Mouse (Mus musculus): ENCODE measurements at regions not wholly inside any gene's neighbourhood (a gene's known extent, or its start where the extent isn't known, plus 50 kb on each side); places are given as distances from the start of the nearest gene placed in this dataset.

- Histone ChIP-seq H3K4me1 (peaks cover 3% of the 10 kb centered on the region; the same call in 1 of the 2 replicates), H3K36me3 (no peaks in the 10 kb centered on the region), H3K9ac (no peak overlapping the region), H3K4me2 (no peak overlapping the region), H3K4me3 (no peak overlapping the region), H3K27me3 (replicated peaks) (no peaks in the 10 kb centered on the region), H3K27ac (no peak overlapping the region), H3K9me3 (replicated peaks) (no peaks in the 10 kb centered on the region)
- WGBS (ENCODE audit: insufficient replicate concordance) = 49% methylated on average over 3 of the region's 3 CpGs
- no peak for ATAC-seq
These were observed 786.2 kb downstream of the Car8 start for GRCm38 (mm10) chr4:7452678-7453077.

DNA sequence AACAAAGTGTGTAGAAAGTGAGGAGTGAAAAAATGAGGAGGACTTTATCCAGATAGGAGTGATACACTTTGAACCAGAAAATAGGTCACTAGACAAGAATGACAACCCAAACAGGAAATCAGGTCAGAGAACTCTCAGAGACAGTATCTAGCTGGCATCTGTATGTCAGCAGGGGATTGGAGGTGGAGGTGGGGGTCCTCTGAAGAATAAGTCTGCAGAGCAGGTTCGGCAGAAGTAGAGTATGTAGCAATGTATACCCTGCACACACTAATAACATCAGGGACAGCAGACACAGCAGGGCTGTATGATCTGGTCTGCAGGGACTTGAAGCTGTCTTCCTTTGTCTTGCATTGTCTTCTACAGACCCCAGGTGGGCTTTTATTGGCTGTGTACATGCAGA lies 787.9 kb downstream of the Car8 start:
- H3K4me2 ChIP-seq = no peak overlapping the region
- no peak overlapping the region for H3K9ac ChIP-seq
- H3K27ac ChIP-seq = no peak overlapping the region
- WGBS (ENCODE audit: insufficient replicate concordance) = 47% methylated on average over 1 of the region's 1 CpGs
- no peaks in the 10 kb centered on the region for H3K27me3 ChIP-seq (replicated peaks)
- peaks cover 3% of the 10 kb centered on the region; the same call in 1 of the 2 replicates for H3K4me1 ChIP-seq
- no peaks in the 10 kb centered on the region for H3K36me3 ChIP-seq
- H3K4me3 ChIP-seq = no peak overlapping the region
- no peaks in the 10 kb centered on the region for H3K9me3 ChIP-seq (replicated peaks)
- ATAC-seq = no peak

- ATAC-seq = no peak
- no peak overlapping the region for H3K4me3 ChIP-seq
- no peaks in the 10 kb centered on the region for H3K4me1 ChIP-seq
- H3K9ac ChIP-seq = no peak overlapping the region
- no peaks in the 10 kb centered on the region for H3K9me3 ChIP-seq (replicated peaks)
- 80% methylated on average over 3 of the region's 3 CpGs for WGBS (ENCODE audit: insufficient replicate concordance)
- H3K27ac ChIP-seq = no peak overlapping the region
- no peaks in the 10 kb centered on the region for H3K27me3 ChIP-seq (replicated peaks)
- H3K4me2 ChIP-seq = no peak overlapping the region
- H3K36me3 ChIP-seq = no peaks in the 10 kb centered on the region
These were observed 809.5 kb downstream of the Car8 start for GRCm38 (mm10) chr4:7429308-7429707.

GRCm38 (mm10) chr4:7424081-7424480 lies 814.8 kb downstream of the Car8 start:
- H3K36me3 ChIP-seq = no peaks in the 10 kb centered on the region
- H3K4me3 ChIP-seq = no peak overlapping the region
- no peak overlapping the region for H3K27ac ChIP-seq
- no peak for ATAC-seq
- H3K4me2 ChIP-seq = no peak overlapping the region
- H3K4me1 ChIP-seq = no peaks in the 10 kb centered on the region
- no peaks in the 10 kb centered on the region for H3K9me3 ChIP-seq (replicated peaks)
- H3K27me3 ChIP-seq (replicated peaks) = no peaks in the 10 kb centered on the region
- no peak overlapping the region for H3K9ac ChIP-seq

DNA sequence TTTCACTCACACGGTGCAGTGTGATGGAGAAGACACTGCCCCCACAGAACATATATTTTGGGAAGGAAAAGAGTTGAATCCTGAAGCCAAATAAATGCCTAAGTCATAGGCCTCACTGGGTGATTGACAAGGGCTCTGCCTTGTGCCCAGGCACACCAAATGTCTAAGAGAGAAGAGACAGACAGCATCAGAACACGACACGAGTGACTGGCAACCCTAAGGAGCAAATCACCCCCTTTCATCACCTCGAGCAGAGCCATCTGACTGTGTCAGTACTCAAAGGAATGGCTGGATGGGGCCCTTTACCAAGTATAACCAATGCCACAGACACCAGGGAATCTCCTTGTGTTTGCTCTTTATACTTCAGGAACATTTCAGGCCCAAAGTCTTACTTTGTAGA lies 815.6 kb downstream of the Car8 start:
- Histone ChIP-seq H3K27me3 (replicated peaks) (no peaks in the 10 kb centered on the region), H3K4me3 (no peak overlapping the region), H3K4me2 (no peak overlapping the region), H3K9ac (no peak overlapping the region), H3K4me1 (no peaks in the 10 kb centered on the region), H3K27ac (no peak overlapping the region), H3K9me3 (replicated peaks) (no peaks in the 10 kb centered on the region), H3K36me3 (no peaks in the 10 kb centered on the region)
- no peak for ATAC-seq
- 75% methylated on average over 4 of the region's 4 CpGs for WGBS (ENCODE audit: insufficient replicate concordance)

- no peaks in the 10 kb centered on the region for H3K9me3 ChIP-seq (replicated peaks)
- 92% methylated on average over 3 of the region's 3 CpGs for WGBS (ENCODE audit: insufficient replicate concordance)
These were observed 816.1 kb downstream of the Car8 start for GRCm38 (mm10) chr4:7422787-7423186.

GRCm38 (mm10) chr4:7414301-7414700 lies 824.5 kb downstream of the Car8 start:
- 57% methylated on average over 2 of the region's 2 CpGs for WGBS (ENCODE audit: insufficient replicate concordance)

More at GRCm38 (mm10) chr4:7422787-7423186, 816.1 kb downstream of the Car8 start:
- Histone ChIP-seq H3K4me3 (no peak overlapping the region), H3K36me3 (no peaks in the 10 kb centered on the region), H3K27me3 (replicated peaks) (no peaks in the 10 kb centered on the region), H3K4me1 (no peaks in the 10 kb centered on the region), H3K4me2 (no peak overlapping the region), H3K27ac (no peak overlapping the region), H3K9ac (no peak overlapping the region)
- ATAC-seq = no peak

DNA sequence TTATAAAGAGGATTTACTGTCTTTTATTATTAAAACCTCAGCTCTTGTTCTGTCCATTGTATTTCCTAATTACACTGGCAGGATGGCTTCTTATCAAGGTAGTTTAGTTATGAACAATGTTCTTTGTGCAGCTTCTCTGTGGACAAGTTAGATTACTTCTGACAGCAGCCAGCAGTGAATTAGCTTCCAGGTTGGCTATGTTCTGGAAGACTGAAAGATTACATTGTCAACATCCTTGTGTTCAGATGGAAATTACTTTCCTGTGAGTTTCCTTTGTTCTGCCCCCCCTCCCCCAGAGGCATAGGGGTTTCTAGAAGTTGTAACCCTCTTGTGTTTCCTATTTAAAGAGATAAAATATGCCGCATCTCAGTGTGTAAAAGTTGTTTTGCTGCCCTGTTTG lies 846.1 kb downstream of the Car8 start:
- H3K27me3 ChIP-seq (replicated peaks) = no peaks in the 10 kb centered on the region
- no peaks in the 10 kb centered on the region for H3K9me3 ChIP-seq (replicated peaks)
- no peaks in the 10 kb centered on the region for H3K36me3 ChIP-seq
- H3K9ac ChIP-seq = no peak overlapping the region
- no peak overlapping the region for H3K4me2 ChIP-seq
- H3K27ac ChIP-seq = no peak overlapping the region
- no peak overlapping the region for H3K4me3 ChIP-seq
- ATAC-seq = no peak
- H3K4me1 ChIP-seq = no peaks in the 10 kb centered on the region
- WGBS (ENCODE audit: insufficient replicate concordance) = 19% methylated on average over 1 of the region's 1 CpGs

More at GRCm38 (mm10) chr4:7414301-7414700, 824.5 kb downstream of the Car8 start:
- no peaks in the 10 kb centered on the region for H3K36me3 ChIP-seq
- H3K9me3 ChIP-seq (replicated peaks) = no peaks in the 10 kb centered on the region
- ATAC-seq = no peak
- no peak overlapping the region for H3K4me2 ChIP-seq
- H3K4me3 ChIP-seq = no peak overlapping the region
- no peak overlapping the region for H3K27ac ChIP-seq
- H3K9ac ChIP-seq = no peak overlapping the region
- no peaks in the 10 kb centered on the region for H3K4me1 ChIP-seq
- H3K27me3 ChIP-seq (replicated peaks) = no peaks in the 10 kb centered on the region

- Histone ChIP-seq H3K27me3 (replicated peaks) (no peaks in the 10 kb centered on the region), H3K27ac (no peak overlapping the region), H3K4me2 (no peak overlapping the region), H3K9ac (no peak overlapping the region), H3K4me3 (no peak overlapping the region), H3K4me1 (no peaks in the 10 kb centered on the region), H3K36me3 (no peaks in the 10 kb centered on the region), H3K9me3 (replicated peaks) (no peaks in the 10 kb centered on the region)
- 79% methylated on average over 7 of the region's 7 CpGs for WGBS (ENCODE audit: insufficient replicate concordance)
- ATAC-seq = no peak
These were observed 847.2 kb downstream of the Car8 start for GRCm38 (mm10) chr4:7391596-7391995.

GRCm38 (mm10) chr4:7385069-7385468 lies 853.8 kb downstream of the Car8 start:
- Histone ChIP-seq H3K27ac (no peak overlapping the region), H3K9me3 (replicated peaks) (no peaks in the 10 kb centered on the region), H3K36me3 (no peaks in the 10 kb centered on the region), H3K4me2 (no peak overlapping the region), H3K9ac (no peak overlapping the region), H3K27me3 (replicated peaks) (no peaks in the 10 kb centered on the region), H3K4me1 (no peaks in the 10 kb centered on the region), H3K4me3 (no peak overlapping the region)
- ATAC-seq = no peak

DNA sequence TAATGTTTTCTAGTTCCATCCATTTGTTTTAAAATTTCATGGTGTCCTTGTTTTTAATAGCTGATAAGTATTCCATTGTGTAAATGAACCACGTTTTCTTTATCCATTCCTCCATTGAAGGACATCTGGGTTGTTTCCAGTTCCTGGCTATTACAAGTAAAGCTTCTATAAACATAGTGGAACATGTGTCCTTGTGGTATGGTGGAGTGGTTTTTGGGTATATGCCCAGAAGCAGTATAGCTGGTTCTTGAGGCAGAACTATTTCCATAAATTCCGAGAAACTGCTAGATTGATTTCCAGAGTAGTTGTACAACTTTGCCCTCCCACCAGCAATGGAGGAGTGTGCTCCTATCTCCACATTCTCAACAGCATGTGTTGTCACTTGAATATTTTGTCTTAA lies 858.8 kb downstream of the Car8 start:
- no peak for ATAC-seq
- Histone ChIP-seq H3K27me3 (replicated peaks) (no peaks in the 10 kb centered on the region), H3K4me1 (no peaks in the 10 kb centered on the region), H3K9me3 (replicated peaks) (no peaks in the 10 kb centered on the region), H3K4me3 (no peak overlapping the region), H3K27ac (no peak overlapping the region), H3K4me2 (no peak overlapping the region), H3K36me3 (no peaks in the 10 kb centered on the region), H3K9ac (no peak overlapping the region)
- 48% methylated on average over 2 of the region's 2 CpGs for WGBS (ENCODE audit: insufficient replicate concordance)

DNA sequence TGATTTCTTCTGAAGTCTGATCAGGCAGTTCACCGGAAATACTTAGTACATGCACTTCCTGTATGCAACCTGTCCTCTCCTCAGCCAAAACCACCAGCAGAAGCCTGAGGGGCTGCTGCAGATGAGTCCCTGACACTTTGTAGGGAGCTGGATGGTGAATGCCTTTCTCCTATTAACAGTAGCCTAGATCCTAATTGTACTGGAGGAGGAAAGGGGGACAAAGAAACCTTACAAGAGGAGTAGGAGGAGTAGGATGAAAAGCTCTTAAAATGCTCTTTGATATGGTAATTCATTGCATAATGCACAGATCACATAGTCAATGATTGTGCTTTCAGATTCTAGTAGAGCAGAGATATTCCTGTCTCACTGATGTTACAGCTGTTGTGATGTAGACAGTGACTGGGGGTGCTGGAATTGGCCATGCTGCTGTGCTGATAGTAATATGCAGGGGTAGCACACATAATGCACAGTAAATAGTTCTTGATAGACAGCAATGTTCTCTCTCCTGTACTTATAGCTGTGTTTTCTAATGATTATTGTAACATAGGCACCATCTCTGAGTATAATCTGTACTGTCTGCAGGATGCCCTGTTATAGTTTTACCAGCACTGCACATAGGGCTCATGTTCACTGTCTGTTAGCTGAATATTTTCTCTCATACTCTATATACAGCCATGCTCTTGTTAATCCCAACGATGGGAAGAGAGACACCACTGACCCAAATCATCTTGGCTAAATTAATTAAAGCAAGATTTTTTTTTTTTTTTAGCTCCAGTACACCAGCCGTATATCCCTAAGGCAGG lies 874.4 kb downstream of the Car8 start:
- H3K27ac ChIP-seq = no peak overlapping the region
- no peak overlapping the region for H3K4me2 ChIP-seq
- H3K4me1 ChIP-seq = no peaks in the 10 kb centered on the region
- no peaks in the 10 kb centered on the region for H3K9me3 ChIP-seq (replicated peaks)
- no peak overlapping the region for H3K9ac ChIP-seq
- 47% methylated on average over 3 of the region's 3 CpGs for WGBS (ENCODE audit: insufficient replicate concordance)
- H3K36me3 ChIP-seq = no peaks in the 10 kb centered on the region
- no peak for ATAC-seq
- H3K27me3 ChIP-seq (replicated peaks) = no peaks in the 10 kb centered on the region
- H3K4me3 ChIP-seq = no peak overlapping the region

DNA sequence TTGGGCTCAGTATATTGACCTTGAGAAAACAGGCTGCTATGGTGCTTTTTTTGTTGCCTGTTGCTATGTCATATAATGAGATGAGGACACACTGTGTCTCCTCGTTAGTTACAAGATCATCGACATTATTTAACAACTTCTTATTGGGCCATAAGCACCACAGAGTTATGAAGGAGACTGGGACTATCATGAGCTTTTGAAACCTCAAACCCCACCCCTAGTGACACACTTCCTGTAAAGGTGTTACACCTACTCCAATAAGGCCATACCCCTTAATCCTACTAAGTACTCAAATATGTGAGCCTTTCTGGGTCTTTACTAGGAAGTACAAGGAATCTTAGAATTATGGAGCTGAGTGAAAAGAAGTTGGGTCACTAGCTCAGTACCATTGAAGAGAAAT lies 875.3 kb downstream of the Car8 start:
- Histone ChIP-seq H3K36me3 (no peaks in the 10 kb centered on the region), H3K27me3 (replicated peaks) (no peaks in the 10 kb centered on the region), H3K4me3 (no peak overlapping the region), H3K4me1 (no peaks in the 10 kb centered on the region), H3K9ac (no peak overlapping the region), H3K4me2 (no peak overlapping the region), H3K9me3 (replicated peaks) (no peaks in the 10 kb centered on the region), H3K27ac (no peak overlapping the region)
- 65% methylated on average over 2 of the region's 2 CpGs for WGBS (ENCODE audit: insufficient replicate concordance)
- no peak for ATAC-seq

Measured in liver, embryonic 12.5 days (tissue).